Mouse (Mus musculus): ENCODE results near the gene Ntrk3. TPM values are rescaled to one million over a fixed set of nuclear protein-coding genes. Genes with fewer than 3 reads are reported as not detected.

Gene Ntrk3
- polyA plus RNA-seq, 1 experiment from 2014 or later, result 2.2 TPM

DNA sequence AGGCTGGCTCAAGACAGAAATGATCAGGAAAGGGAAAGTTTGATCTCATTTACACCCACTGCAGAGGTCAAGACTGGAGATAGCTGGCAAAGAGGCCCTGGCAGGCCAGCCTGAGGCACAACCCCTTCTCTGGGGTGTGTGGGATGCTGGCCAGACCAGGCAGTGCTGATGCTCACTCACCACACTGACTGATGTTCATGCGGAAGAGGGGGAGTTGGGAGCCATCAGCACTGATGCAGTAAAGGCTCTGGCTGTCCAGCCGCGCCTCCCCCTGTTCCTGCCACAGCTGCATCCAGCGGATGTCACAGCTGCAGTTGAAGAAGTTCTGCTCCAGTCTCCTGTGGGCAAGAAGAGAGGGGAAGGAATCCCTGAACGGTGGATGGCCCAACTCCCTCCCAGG, 275.2 kb downstream of the Ntrk3 start:
- no peaks in the 10 kb centered on the region for H3K9me3 ChIP-seq (replicated peaks; ENCODE audit: control insufficient read depth, low read length)
- H3K4me2 ChIP-seq (ENCODE audit: low read depth, low read length), result no peak overlapping the region
- no peak for ATAC-seq (replicated peaks; ENCODE audit: insufficient number of reproducible peaks, low FRiP score, low TSS enrichment, low read depth)
- H3K9ac ChIP-seq (replicated peaks; ENCODE audit: low read length), result no peak overlapping the region
- no peak for DNase-seq (ENCODE audit: low spot score)
- H3K27ac ChIP-seq (replicated peaks; ENCODE audit: low read depth, low read length), result no peak overlapping the region
- no peaks in the 10 kb centered on the region for H3K36me3 ChIP-seq (replicated peaks; ENCODE audit: control insufficient read depth, insufficient read depth, low read depth, low read length)
- no peaks in the 10 kb centered on the region for H3K4me1 ChIP-seq (ENCODE audit: control insufficient read depth, insufficient read depth, low read length)
- H3K4me3 ChIP-seq (ENCODE audit: low read depth, low read length), result no peak overlapping the region
- H3K27me3 ChIP-seq (ENCODE audit: control insufficient read depth, insufficient read depth, low read length), result no peaks in the 10 kb centered on the region
- WGBS, result 80% methylated on average over 5 of the region's 5 CpGs

DNA sequence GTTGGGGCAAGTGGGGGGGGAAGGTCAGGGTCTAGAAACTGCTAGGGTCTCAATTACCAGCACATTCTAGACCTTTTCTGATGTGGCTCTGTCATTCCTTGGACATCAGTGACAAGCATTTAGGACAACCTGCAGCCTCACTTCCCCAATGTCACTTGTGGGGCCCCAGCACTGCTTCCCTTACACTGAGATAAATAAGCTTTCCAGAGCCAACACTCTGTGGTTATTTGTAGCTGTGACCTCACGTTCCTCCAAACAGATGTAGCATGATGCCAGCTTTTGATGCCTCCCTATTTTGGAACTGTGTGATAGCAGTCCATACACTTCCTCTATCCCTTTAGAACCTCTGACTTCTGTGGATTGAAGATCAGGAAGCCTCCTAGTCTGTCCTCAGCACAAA, 278.8 kb downstream of the Ntrk3 start:
- 82% methylated on average over 1 of the region's 1 CpGs for WGBS
- H3K4me3 ChIP-seq (ENCODE audit: low read depth, low read length), result no peak overlapping the region
- ATAC-seq (replicated peaks; ENCODE audit: insufficient number of reproducible peaks, low FRiP score, low TSS enrichment, low read depth) (no peak), DNase-seq (ENCODE audit: low spot score) (no peak)
- H3K9ac ChIP-seq (replicated peaks; ENCODE audit: low read length), result no peak overlapping the region
- H3K36me3 ChIP-seq (replicated peaks; ENCODE audit: control insufficient read depth, insufficient read depth, low read depth, low read length), result no peaks in the 10 kb centered on the region
- H3K9me3 ChIP-seq (replicated peaks; ENCODE audit: control insufficient read depth, low read length), result no peaks in the 10 kb centered on the region
- H3K4me1 ChIP-seq (ENCODE audit: control insufficient read depth, insufficient read depth, low read length), result no peaks in the 10 kb centered on the region
- H3K27ac ChIP-seq (replicated peaks; ENCODE audit: low read depth, low read length), result no peak overlapping the region
- H3K27me3 ChIP-seq (ENCODE audit: control insufficient read depth, insufficient read depth, low read length), result no peaks in the 10 kb centered on the region
- no peak overlapping the region for H3K4me2 ChIP-seq (ENCODE audit: low read depth, low read length)

DNA sequence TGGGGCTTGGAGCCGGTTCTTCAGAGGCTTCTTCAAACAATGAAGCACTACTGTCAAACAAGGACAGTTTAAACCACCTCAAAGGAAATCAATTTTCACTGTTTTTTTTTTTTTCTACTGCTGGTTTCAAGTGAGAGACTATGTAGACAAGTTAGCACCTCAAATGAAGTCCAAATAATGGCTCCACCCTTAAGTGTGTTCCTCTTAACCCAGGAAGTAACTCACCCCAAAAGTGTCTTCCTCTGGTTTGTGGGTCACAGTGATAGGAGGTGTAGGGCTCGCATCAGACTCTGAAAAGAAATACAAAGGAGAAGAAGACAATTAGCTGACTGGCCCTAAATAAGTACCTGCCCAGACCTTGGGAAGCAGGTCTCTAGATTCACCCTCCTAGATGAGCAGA, 286.1 kb downstream of the Ntrk3 start:
- no peak overlapping the region for H3K9ac ChIP-seq (replicated peaks; ENCODE audit: low read length)
- no peak overlapping the region for H3K4me2 ChIP-seq (ENCODE audit: low read depth, low read length)
- no peaks in the 10 kb centered on the region for H3K36me3 ChIP-seq (replicated peaks; ENCODE audit: control insufficient read depth, insufficient read depth, low read depth, low read length)
- DNase-seq (ENCODE audit: low spot score), result no peak
- 64% methylated on average over 2 of the region's 2 CpGs for WGBS
- H3K27ac ChIP-seq (replicated peaks; ENCODE audit: low read depth, low read length), result no peak overlapping the region
- H3K9me3 ChIP-seq (replicated peaks; ENCODE audit: control insufficient read depth, low read length), result no peaks in the 10 kb centered on the region
- H3K4me1 ChIP-seq (ENCODE audit: control insufficient read depth, insufficient read depth, low read length), result no peaks in the 10 kb centered on the region
- ATAC-seq (replicated peaks; ENCODE audit: insufficient number of reproducible peaks, low FRiP score, low TSS enrichment, low read depth), result no peak
- no peak overlapping the region for H3K4me3 ChIP-seq (ENCODE audit: low read depth, low read length)
- no peaks in the 10 kb centered on the region for H3K27me3 ChIP-seq (ENCODE audit: control insufficient read depth, insufficient read depth, low read length)

DNA sequence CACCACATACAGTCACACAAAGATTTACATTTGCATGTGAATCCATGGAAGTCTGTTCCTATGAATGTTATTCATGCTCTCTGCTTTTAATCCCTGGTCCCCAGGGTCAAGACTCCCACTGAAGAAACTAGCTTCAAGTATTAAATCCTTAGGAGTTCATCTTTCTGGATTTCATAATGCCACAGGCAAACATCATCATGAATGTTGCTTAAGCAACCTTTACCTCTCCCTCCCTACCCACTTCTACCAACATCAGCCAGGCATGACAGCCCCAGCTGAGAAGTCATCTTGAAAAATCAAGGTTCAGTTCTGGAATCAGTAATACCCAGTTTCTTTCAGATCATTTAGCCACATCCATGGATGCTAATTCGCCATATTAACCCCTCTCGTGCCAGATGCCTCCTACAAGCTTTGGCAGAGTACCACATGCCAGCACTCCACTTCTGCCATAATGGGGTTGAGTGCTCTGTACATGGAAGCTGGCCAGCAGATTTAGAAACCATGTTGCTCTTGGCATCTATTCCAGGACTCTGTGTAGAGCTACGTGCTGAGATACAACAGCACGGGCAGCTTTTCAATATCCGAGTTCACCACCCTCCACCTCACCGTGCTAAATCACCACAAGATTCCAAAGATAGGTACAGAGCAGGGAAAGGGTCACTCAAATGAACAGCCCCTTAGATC, 287.8 kb downstream of the Ntrk3 start:
- DNase-seq (ENCODE audit: low spot score) (no peak), ATAC-seq (replicated peaks; ENCODE audit: insufficient number of reproducible peaks, low FRiP score, low TSS enrichment, low read depth) (no peak)
- Histone ChIP-seq H3K9me3 (replicated peaks; ENCODE audit: control insufficient read depth, low read length) (no peaks in the 10 kb centered on the region), H3K4me1 (ENCODE audit: control insufficient read depth, insufficient read depth, low read length) (no peaks in the 10 kb centered on the region), H3K4me3 (ENCODE audit: low read depth, low read length) (no peak overlapping the region), H3K27ac (replicated peaks; ENCODE audit: low read depth, low read length) (no peak overlapping the region), H3K9ac (replicated peaks; ENCODE audit: low read length) (no peak overlapping the region), H3K4me2 (ENCODE audit: low read depth, low read length) (no peak overlapping the region), H3K36me3 (replicated peaks; ENCODE audit: control insufficient read depth, insufficient read depth, low read depth, low read length) (no peaks in the 10 kb centered on the region), H3K27me3 (ENCODE audit: control insufficient read depth, insufficient read depth, low read length) (no peaks in the 10 kb centered on the region)
- WGBS, result 90% methylated on average over 6 of the region's 6 CpGs

DNA sequence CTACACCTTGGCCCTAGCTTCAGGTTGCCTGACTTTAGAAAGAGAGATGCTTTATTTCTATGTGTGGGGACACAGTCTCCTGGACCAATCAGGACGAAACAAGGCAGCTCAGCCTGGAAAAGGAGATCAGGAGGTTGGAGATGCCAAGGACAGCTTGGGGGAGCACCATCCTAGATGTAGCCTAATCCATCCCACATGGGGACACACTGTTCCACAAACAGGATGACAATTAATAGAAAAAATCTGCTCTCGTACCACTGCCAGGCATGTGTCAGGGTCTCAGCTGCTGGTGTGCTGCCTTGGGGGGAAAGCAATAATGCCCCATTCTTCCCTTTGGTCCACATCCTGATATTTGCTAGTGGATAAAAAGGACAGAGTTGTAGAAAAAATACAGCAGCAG, 289.0 kb downstream of the Ntrk3 start:
- no peaks in the 10 kb centered on the region for H3K27me3 ChIP-seq (ENCODE audit: control insufficient read depth, insufficient read depth, low read length)
- DNase-seq (ENCODE audit: low spot score) (no peak), ATAC-seq (replicated peaks; ENCODE audit: insufficient number of reproducible peaks, low FRiP score, low TSS enrichment, low read depth) (no peak)
- no peak overlapping the region for H3K4me3 ChIP-seq (ENCODE audit: low read depth, low read length)
- H3K9me3 ChIP-seq (replicated peaks; ENCODE audit: control insufficient read depth, low read length), result no peaks in the 10 kb centered on the region
- 60% methylated on average over 2 of the region's 2 CpGs for WGBS
- H3K9ac ChIP-seq (replicated peaks; ENCODE audit: low read length), result no peak overlapping the region
- no peak overlapping the region for H3K4me2 ChIP-seq (ENCODE audit: low read depth, low read length)
- H3K27ac ChIP-seq (replicated peaks; ENCODE audit: low read depth, low read length), result no peak overlapping the region
- H3K4me1 ChIP-seq (ENCODE audit: control insufficient read depth, insufficient read depth, low read length), result no peaks in the 10 kb centered on the region
- H3K36me3 ChIP-seq (replicated peaks; ENCODE audit: control insufficient read depth, insufficient read depth, low read depth, low read length), result no peaks in the 10 kb centered on the region

DNA sequence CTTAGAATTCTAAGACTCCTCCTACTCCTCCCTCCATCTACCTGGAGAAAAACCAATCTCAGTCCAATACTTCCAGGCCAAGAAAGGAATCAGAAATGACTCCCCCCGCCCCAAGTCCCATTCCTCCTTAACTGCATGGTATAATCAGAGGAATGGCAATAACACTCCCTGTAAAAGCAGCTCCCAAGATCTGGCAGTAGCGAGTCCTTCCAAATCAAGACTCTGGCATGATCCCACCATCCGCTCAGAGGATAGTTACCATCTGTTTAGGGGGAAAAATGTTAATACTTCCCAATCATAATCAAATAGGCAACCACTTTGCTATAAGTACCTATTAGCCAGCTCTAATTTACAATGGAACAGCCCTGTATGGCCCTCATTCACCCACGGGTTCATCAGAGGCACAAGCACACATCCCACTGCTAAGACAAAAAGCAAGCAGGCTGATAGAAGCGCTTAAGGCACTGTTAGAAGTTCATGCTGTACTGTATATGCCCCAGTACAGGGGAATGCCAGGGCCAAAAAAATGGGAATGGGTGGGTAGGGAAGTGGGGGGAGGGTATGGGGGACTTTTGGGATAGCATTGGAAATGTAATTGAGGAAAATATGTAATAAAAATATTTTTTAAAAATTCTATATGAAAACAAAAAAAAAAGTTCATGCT, 294.3 kb downstream of the Ntrk3 start:
- Histone ChIP-seq H3K27ac (replicated peaks; ENCODE audit: low read depth, low read length) (no peak overlapping the region), H3K9ac (replicated peaks; ENCODE audit: low read length) (no peak overlapping the region), H3K9me3 (replicated peaks; ENCODE audit: control insufficient read depth, low read length) (no peaks in the 10 kb centered on the region), H3K4me2 (ENCODE audit: low read depth, low read length) (no peak overlapping the region), H3K36me3 (replicated peaks; ENCODE audit: control insufficient read depth, insufficient read depth, low read depth, low read length) (no peaks in the 10 kb centered on the region), H3K4me1 (ENCODE audit: control insufficient read depth, insufficient read depth, low read length) (no peaks in the 10 kb centered on the region), H3K27me3 (ENCODE audit: control insufficient read depth, insufficient read depth, low read length) (no peaks in the 10 kb centered on the region), H3K4me3 (ENCODE audit: low read depth, low read length) (no peak overlapping the region)
- DNase-seq (ENCODE audit: low spot score) (no peak), ATAC-seq (replicated peaks; ENCODE audit: insufficient number of reproducible peaks, low FRiP score, low TSS enrichment, low read depth) (no peak)
- WGBS, result 85% methylated on average over 5 of the region's 5 CpGs

DNA sequence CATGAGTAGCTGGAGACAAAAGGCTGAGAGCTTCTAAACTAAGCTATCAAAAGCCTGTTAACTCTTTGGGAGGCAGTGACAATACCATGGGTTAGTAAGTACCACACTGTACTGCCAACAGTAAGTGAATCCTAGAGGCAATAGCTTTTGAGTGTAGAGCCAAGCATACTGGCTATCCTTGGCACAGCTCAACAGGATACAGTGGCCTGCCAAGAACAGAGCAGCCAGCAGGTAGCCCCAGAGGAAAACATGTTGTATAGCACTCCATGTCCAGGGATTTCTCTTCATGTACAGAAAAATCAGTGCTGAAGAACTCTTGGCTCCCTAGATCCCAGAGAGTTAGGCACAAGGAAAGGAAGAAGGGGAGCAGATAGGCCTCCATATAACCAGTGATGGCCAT, 296.1 kb downstream of the Ntrk3 start:
- no peak for ATAC-seq (replicated peaks; ENCODE audit: insufficient number of reproducible peaks, low FRiP score, low TSS enrichment, low read depth)

DNA sequence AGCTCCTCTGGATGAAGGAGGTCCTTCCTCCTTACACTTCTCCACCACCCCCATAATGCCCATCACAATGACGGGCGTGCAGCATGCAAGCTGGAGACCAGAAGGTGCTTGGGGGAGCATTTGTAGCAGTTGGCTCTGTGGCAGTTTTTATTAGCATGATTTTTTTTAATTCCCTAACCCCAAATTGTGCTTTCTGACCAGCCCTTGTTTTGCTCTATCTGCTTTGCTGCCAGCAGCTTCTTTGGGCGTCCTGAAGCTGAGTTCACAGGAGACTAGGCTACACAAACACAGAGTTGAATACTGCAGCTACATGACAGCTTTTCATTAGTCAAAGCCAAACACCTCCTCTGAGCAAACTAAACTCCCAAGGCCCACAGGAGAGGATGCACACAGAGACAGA, 296.9 kb downstream of the Ntrk3 start:
- H3K36me3 ChIP-seq (replicated peaks; ENCODE audit: control insufficient read depth, insufficient read depth, low read depth, low read length), result no peaks in the 10 kb centered on the region
- H3K9me3 ChIP-seq (replicated peaks; ENCODE audit: control insufficient read depth, low read length), result no peaks in the 10 kb centered on the region
- no peak overlapping the region for H3K4me2 ChIP-seq (ENCODE audit: low read depth, low read length)
- ATAC-seq (replicated peaks; ENCODE audit: insufficient number of reproducible peaks, low FRiP score, low TSS enrichment, low read depth), result no peak
- H3K4me3 ChIP-seq (ENCODE audit: low read depth, low read length), result no peak overlapping the region
- H3K9ac ChIP-seq (replicated peaks; ENCODE audit: low read length), result no peak overlapping the region
- H3K27ac ChIP-seq (replicated peaks; ENCODE audit: low read depth, low read length), result no peak overlapping the region
- H3K27me3 ChIP-seq (ENCODE audit: control insufficient read depth, insufficient read depth, low read length), result no peaks in the 10 kb centered on the region
- WGBS, result 76% methylated on average over 3 of the region's 3 CpGs
- no peak for DNase-seq (ENCODE audit: low spot score)
- H3K4me1 ChIP-seq (ENCODE audit: control insufficient read depth, insufficient read depth, low read length), result no peaks in the 10 kb centered on the region

More for the DNA sequence above, 296.1 kb downstream of the Ntrk3 start:
- H3K9me3 ChIP-seq (replicated peaks; ENCODE audit: control insufficient read depth, low read length), result no peaks in the 10 kb centered on the region
- no peaks in the 10 kb centered on the region for H3K4me1 ChIP-seq (ENCODE audit: control insufficient read depth, insufficient read depth, low read length)
- no peak overlapping the region for H3K4me2 ChIP-seq (ENCODE audit: low read depth, low read length)
- H3K27me3 ChIP-seq (ENCODE audit: control insufficient read depth, insufficient read depth, low read length), result no peaks in the 10 kb centered on the region
- H3K27ac ChIP-seq (replicated peaks; ENCODE audit: low read depth, low read length), result no peak overlapping the region
- no peak overlapping the region for H3K9ac ChIP-seq (replicated peaks; ENCODE audit: low read length)
- H3K4me3 ChIP-seq (ENCODE audit: low read depth, low read length), result no peak overlapping the region
- no peak for DNase-seq (ENCODE audit: low spot score)
- H3K36me3 ChIP-seq (replicated peaks; ENCODE audit: control insufficient read depth, insufficient read depth, low read depth, low read length), result no peaks in the 10 kb centered on the region

Measured in embryonic facial prominence, embryonic 11.5 days (tissue).